Mouse (Mus musculus) bone marrow macrophage, adult 2 months (primary cell): ENCODE data around the gene Cog4. TPM values are rescaled to one million over a fixed set of nuclear protein-coding genes. Genes with fewer than 3 reads are reported as not detected.

ENCODE experiments used
- H3K27ac ChIP-seq: 2 replicates; pipeline ENCODE4 v1.5.1; 2012; ENCODE audit warnings: low read depth, low read length; ENCODE audit not compliant: insufficient read depth
- H3K4me1 ChIP-seq: 2 replicates; pipeline ENCODE4 v1.6.1; 2012; ENCODE audit warnings: low read length; ENCODE audit not compliant: control insufficient read depth, insufficient read depth
- H3K4me3 ChIP-seq: 2 replicates; pipeline ENCODE4 v1.5.1; 2012; ENCODE audit warnings: mild to moderate bottlenecking, low read length, moderate library complexity; ENCODE audit not compliant: insufficient read depth
- CTCF ChIP-seq: IDR thresholded peaks from 2 replicates; pipeline ENCODE4 v1.5.1; 2012; ENCODE audit warnings: low read depth, mild to moderate bottlenecking, low read length, moderate library complexity
- POLR2A ChIP-seq: IDR thresholded peaks from 2 replicates; pipeline ENCODE4 v1.6.1; 2012; ENCODE audit warnings: mild to moderate bottlenecking, low read depth, low read length, borderline replicate concordance
- polyA plus RNA-seq: library from polyadenylated mRNA; stranded (reverse); fragments of >200 nt; gene quantifications from 2 replicates; pipeline ENCODE4 v1.2.4, GENCODE M21; 2012; ENCODE audit not compliant: missing spikeins, insufficient read depth, insufficient read length

Cog4 gene
- polyA plus RNA-seq = 31.1 and 33.5 TPM in 2 replicates

- no peak for TF ChIP-seq CTCF
- TF ChIP-seq POLR2A = peak; percentile 84; the same call in 1 of the 2 replicates
- peak within 1 kb of the TSS; percentile 80 for H3K4me3 ChIP-seq
- H3K27ac ChIP-seq = peak within 1 kb of the TSS; percentile 75
- H3K4me1 ChIP-seq = peaks cover 9% of the 10 kb centered on the region; the same call in 1 of the 2 replicates
Measured at GRCm38 (mm10) chr8:110846405-110847170, at the start of gene Cog4, which contains the start of gene Sf3b3. Cog4 (plus strand) TSS chr8:110846600. Sf3b3 (minus strand) TSS chr8:110846787.

- Histone ChIP-seq H3K4me1 (no peaks in the 10 kb centered on the region), H3K27ac (no peak overlapping the region), H3K4me3 (no peak overlapping the region)
- TF ChIP-seq POLR2A (no peak), CTCF (no peak)
Measured at GRCm38 (mm10) chr8:110797086-110797485, 49.3 kb upstream of the Cog4 start.

DNA sequence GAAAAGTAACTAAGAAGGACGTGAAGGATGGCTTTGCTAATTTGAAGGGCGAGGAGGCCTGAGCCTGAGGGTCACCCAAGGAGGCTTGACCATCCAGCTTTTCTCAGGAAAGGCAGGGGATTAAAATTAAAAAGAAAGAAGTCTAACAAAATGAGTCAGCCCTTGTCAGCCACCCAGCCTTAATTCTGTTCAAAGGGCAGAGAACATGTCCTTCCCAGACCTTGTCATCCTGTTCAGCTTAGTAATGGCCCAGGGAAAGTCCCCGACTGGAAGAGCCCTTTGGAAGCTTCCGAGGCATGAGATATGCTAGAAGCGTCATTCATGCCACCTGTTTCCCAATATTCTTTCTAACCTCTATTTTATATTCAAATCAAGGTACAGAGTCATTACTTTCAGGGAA, 43.4 kb upstream of the Cog4 start:
- H3K4me3 ChIP-seq = no peak overlapping the region
- TF ChIP-seq POLR2A (no peak), CTCF (no peak)
- H3K4me1 ChIP-seq = no peaks in the 10 kb centered on the region
- H3K27ac ChIP-seq = no peak overlapping the region

DNA sequence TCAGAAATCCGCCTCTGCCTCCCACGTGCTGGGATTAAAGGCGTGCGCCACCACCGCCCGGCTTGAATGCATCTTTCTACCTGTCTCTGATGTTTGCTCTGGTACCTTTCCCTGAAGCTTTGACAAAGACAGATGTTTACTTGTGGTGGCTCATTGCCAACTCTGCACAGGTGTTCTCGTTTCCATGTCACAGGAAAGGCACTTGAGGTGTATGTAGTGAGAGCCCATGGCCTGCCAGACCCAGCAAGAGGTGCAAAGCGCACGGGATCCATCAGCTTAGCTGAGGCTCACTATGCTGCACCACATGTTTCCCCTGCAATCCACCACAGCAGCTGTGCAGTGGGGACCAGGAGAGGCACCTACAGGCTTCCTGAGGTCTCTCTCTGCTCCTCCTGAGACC, 42.5 kb upstream of the Cog4 start:
- Histone ChIP-seq H3K27ac (no peak overlapping the region), H3K4me3 (no peak overlapping the region), H3K4me1 (peaks cover 5% of the 10 kb centered on the region)
- TF ChIP-seq CTCF (no peak), POLR2A (no peak)

GRCm38 (mm10) chr8:110804825-110805514, 41.4 kb upstream of the Cog4 start:
- H3K4me3 ChIP-seq = no peak overlapping the region
- no peak overlapping the region for H3K27ac ChIP-seq
- H3K4me1 ChIP-seq = peaks cover 16% of the 10 kb centered on the region
- TF ChIP-seq POLR2A = no peak
- no peak for TF ChIP-seq CTCF

DNA sequence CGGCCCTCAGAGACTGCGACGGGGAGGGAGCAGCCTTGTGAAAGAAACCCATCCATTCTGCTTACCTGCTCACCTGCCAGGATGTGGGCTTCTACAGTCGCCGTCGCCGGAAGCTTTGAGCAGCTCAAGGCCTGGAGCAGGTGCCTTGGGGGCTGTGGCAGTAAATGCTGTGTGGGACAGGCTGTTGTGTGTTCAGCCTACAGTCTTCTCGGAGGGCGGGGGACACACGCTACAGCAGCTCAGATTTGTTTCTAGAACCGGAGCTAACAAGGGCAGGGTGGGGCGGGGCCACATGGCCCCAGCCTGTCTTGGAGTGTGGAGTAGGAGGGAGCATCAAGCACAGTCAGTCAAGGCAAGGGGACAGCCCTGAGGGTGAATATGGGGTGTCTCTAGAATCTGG, 40.7 kb upstream of the Cog4 start, which contains the start of gene Il34:
TSS of gene Il34 (minus strand) at position 256 of the 400 bp plus-strand sequence.
- peaks cover 22% of the 10 kb centered on the region for H3K4me1 ChIP-seq
- H3K27ac ChIP-seq = no peak within 1 kb of the TSS
- TF ChIP-seq POLR2A = no peak
- no peak within 1 kb of the TSS for H3K4me3 ChIP-seq

DNA sequence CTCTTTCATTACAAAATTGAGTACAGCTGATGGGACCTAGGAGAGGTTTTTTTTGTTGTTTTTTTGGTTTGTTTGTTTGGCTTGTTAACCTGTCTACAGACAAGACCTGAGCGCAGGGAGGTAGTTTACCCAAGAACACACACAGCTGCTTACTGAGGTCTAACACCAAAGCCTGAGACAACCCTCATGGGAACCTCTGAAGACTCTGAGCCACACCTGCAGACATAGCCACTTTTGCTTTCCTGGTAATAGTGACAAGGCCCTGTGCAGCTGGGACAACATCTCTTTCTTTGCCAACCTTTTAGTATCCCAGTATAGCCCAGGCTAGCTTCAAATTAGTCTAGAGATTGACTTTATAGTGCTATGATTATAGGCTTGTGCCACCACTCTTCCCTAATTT, 40.3 kb upstream of the Cog4 start:
- TF ChIP-seq POLR2A (no peak), CTCF (no peak)
- no peak overlapping the region for H3K27ac ChIP-seq
- H3K4me3 ChIP-seq = no peak overlapping the region
- peaks cover 24% of the 10 kb centered on the region for H3K4me1 ChIP-seq

GRCm38 (mm10) chr8:110808495-110809472, 37.6 kb upstream of the Cog4 start:
- TF ChIP-seq POLR2A (no peak), CTCF (no peak)
- Histone ChIP-seq H3K4me1 (peaks cover 40% of the 10 kb centered on the region), H3K27ac (no peak overlapping the region), H3K4me3 (no peak overlapping the region)

GRCm38 (mm10) chr8:110809831-110810230, 36.6 kb upstream of the Cog4 start:
- Histone ChIP-seq H3K4me3 (no peak overlapping the region), H3K27ac (no peak overlapping the region), H3K4me1 (peaks cover 40% of the 10 kb centered on the region)
- TF ChIP-seq CTCF (no peak), POLR2A (no peak)
